Mouse (Mus musculus) thymus, adult 2 months (tissue): ENCODE measurements around the gene Dnah2.

Source experiments
- CTCF ChIP-seq: fragments of 200-500 bp; IDR thresholded peaks from 2 replicates; pipeline ENCODE4 v1.5.1; 2012; ENCODE audit warnings: mild to moderate bottlenecking, control low read depth, low read length, moderate library complexity, borderline replicate concordance; ENCODE audit not compliant: control insufficient read depth, poor library complexity, insufficient read depth; ENCODE audit errors: extremely low read depth
- POLR2A ChIP-seq: fragments of 200-500 bp; IDR thresholded peaks from 2 replicates; pipeline ENCODE4 v1.6.1; 2012; ENCODE audit warnings: mild to moderate bottlenecking, low read length, control low read depth, moderate library complexity; ENCODE audit not compliant: control insufficient read depth, poor library complexity, insufficient read depth; ENCODE audit errors: extremely low read depth

DNA sequence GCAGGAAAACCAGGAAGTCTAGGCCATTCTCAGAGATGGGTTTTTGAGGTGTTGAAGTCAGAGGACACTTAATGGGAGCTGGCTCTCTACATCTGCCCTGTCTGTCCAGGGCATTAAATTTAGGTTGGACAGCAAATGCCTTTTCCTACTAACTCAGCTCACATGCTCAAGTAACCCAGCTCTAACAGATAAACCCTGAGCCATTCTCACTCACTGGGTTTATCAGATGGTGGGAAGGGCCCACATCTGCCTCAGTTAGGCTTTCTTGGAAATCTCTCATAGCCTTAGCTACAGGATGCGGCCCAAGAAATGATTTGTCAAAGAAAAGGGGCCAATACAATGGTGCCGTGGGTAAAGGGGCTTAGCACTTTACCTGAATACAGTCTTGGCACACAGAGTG is 122.7 kb downstream of the Dnah2 start:
- TF ChIP-seq CTCF (no peak), POLR2A (no peak)
